Mouse (Mus musculus) hindlimb bud, embryonic 11.5 days (tissue): ENCODE results near the gene Rnf180.

Source experiments
- DNase-seq: peaks from one replicate; pipeline ENCODE4 v3.0.0-alpha.2; 2012; ENCODE audit warnings: low read depth, low spot score; ENCODE audit errors: extremely low spot score

Gene Rnf180

DNA sequence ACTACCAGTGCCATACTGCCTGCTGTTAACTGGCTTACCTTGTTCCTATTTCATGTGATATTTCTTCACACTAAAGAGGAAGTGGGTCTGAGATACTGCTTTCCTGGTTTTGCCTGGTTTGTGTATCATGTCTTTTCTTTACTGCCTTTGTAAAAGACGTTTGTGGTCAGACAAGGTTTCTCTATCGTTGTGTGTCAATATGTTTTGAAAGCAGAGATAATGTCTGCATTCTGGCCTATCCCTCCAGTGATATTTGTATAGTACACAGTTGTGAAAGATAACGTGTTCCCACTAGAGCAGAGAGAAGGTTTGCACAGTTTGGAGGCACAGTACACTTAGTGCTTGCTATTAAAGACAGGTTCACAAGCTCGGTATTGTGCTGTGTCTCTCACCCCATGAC, 154.7 kb downstream of the Rnf180 start:
- DNase-seq = no peak

DNA sequence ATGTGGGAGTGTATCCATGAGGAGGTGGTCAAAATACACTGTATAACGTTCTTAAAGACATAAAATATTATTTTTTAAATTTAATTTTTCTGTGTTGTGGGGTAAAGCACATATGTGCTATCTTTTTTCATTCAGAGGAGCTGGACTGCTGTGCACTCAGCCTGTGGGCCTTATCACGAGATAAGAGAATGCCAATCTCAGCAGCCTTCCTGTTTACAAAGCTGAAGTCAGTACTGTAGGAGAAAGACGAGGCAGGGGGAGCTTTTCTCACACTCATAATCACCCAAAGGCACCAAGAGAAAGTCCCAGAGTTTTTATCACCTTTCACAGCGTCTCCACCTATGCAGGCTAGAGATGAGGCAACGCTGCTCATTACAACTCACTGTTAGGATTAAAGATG, 160.2 kb downstream of the Rnf180 start:
- no peak for DNase-seq

GRCm38 (mm10) chr13:105132776-105133175, 161.8 kb downstream of the Rnf180 start:
- no peak for DNase-seq

GRCm38 (mm10) chr13:105132370-105132769, 162.2 kb downstream of the Rnf180 start:
- DNase-seq = no peak

- DNase-seq = no peak
Observed at GRCm38 (mm10) chr13:105130080-105130479, 164.5 kb downstream of the Rnf180 start.

DNA sequence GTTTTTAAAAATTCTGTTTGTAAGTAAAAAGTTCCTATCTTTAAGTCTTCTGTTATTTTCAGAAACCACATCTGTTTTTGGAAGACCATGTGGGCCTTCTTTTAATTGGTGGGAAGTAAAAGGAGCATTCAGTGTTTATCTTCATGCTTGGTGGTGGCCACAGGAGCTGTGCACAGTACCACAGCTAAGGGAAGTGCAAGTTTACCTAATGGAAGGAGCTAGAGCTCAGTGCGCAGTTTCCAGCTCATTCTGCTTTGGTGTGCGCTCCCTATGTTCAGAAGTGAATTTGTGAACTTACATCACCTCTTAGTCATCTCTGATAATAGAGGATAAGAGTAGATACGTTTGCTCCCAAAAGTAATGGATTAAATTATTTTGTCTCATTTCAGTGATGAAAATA, 172.5 kb downstream of the Rnf180 start:
- DNase-seq = no peak

DNA sequence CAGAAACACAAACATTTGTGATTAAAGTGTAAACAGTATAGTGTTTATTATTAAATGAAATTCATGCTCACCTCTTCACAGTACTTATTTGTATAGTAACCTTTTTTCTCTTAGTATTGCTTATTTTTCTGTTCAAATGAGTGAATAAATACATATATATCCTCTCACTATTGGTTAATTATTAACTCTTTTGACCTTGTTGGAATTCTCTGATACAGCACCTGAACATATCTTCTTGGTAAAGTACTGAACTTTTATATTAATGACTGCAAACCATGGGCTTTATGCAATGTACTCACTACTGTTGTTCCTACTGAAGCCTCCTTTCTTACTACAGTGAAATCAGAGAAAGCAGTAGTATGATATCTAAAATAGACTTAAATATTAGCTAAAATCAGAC, 173.0 kb downstream of the Rnf180 start:
- no peak for DNase-seq

DNA sequence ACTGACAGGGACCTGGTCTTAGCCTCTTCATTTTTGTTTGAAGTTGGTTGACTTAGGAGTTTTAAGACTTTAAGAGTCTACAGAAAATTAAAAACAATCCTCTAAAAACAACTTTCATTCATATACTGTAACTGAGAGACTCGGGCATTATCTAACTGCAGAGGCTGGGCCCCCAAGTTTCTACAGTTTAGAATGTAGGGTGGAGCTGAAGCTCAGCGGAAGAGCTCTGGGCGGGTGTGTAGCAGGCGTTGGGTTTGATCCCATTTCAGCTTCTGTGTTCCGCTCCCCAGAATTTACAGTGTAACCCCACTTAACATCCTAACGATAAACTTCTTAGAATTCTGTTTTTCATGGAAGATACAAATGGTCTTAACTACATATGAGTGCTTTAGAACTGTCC, 183.0 kb downstream of the Rnf180 start:
- no peak for DNase-seq

- no peak for DNase-seq
Observed at GRCm38 (mm10) chr13:105104385-105104784, 190.2 kb downstream of the Rnf180 start.

- no peak for DNase-seq
Observed at GRCm38 (mm10) chr13:105100705-105101104, 193.9 kb downstream of the Rnf180 start.

- no peak for DNase-seq
Observed at GRCm38 (mm10) chr13:105096316-105096715, 198.3 kb downstream of the Rnf180 start.

DNA sequence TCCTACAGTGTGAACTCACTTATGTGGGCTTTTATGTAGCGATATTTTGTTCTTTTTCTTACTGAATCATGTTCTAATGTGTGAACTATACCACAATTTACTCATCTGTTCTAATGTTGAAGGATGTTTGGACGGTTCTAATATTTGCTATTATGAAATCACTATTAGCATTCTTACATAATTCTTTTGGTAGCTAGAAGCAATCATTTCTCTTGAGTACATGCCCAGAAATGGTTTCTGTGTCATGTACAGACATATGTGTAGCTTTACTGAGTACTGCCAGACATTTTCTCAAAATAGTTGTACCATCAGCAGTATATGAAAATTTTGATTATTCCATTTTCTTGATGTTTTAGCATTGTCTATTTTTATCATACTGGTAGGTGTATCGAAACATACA, 205.3 kb downstream of the Rnf180 start:
- no peak for DNase-seq

DNA sequence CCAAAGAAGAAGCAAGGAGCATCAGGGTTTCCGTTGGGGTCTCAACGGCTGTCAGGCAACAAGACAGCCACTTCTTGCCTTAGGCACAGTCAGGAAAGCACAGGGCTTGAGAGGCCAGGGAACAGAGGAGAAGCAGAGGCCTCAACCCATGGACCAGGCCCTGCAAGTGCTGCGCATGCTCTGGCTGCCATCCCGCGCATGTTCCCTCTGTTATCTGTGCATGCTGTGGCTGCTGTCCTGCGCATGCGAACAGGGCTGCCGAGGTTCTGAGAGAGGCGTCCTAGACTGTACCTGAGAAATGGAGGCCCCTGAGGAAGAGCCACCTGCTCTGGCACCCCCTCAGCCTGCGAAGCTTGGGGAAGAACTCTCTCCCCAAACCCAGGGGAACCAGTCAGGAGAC, 212.8 kb downstream of the Rnf180 start, which contains the start of gene 4933425L06Rik:
TSS of gene 4933425L06Rik (plus strand) at position 261 of the 400 bp plus-strand sequence.
- DNase-seq = no peak
